Mouse (Mus musculus): Measurements from ENCODE around the gene Spock2. TPM values are rescaled to one million over a fixed set of nuclear protein-coding genes. Genes with fewer than 3 reads are reported as not detected.

The Spock2 gene
- polyA plus RNA-seq, 1 experiment from 2014 or later: 19.2 TPM

Other genes with a start within 250 kb of the Spock2 start
- gene Dnajb12, start 226.7 kb upstream of the Spock2 start, polyA plus RNA-seq (2014; fragmentation: Nextera tagmentation; extraction: Ambion mirVana): 22.0 and 22.6 TPM in 2 replicates
- gene Ddit4, start 154.4 kb upstream of the Spock2 start, polyA plus RNA-seq (2014; fragmentation: Nextera tagmentation; extraction: Ambion mirVana): 4.6 and 5.5 TPM in 2 replicates
- gene Ascc1, start 103.4 kb upstream of the Spock2 start, polyA plus RNA-seq (2014; fragmentation: Nextera tagmentation; extraction: Ambion mirVana): 41.1 and 42.9 TPM in 2 replicates
- 97.1 and 115 TPM in 2 replicates for gene Anapc16, start 103.1 kb upstream of the Spock2 start, polyA plus RNA-seq (2014; fragmentation: Nextera tagmentation; extraction: Ambion mirVana)
- gene Chst3, start 113.0 kb downstream of the Spock2 start, polyA plus RNA-seq (2014; fragmentation: Nextera tagmentation; extraction: Ambion mirVana): 1.5 TPM in 2 replicates
- gene Psap, start 171.4 kb downstream of the Spock2 start, polyA plus RNA-seq (2014; fragmentation: Nextera tagmentation; extraction: Ambion mirVana): 85.7 and 91.4 TPM in 2 replicates
- 1.3 and 2.5 TPM in 2 replicates for gene Vsir, start 240.6 kb downstream of the Spock2 start, polyA plus RNA-seq (2014; fragmentation: Nextera tagmentation; extraction: Ambion mirVana)

Measured in hindbrain, embryonic 11.5 days (tissue).